Mouse (Mus musculus): ENCODE data around the gene Mef2c.

Gene Mef2c

GRCm38 (mm10) chr13:83661166-83661565 is 157.3 kb downstream of the Mef2c start:
- no peak for DNase-seq (ENCODE audit: low read depth, low spot score)

GRCm38 (mm10) chr13:83662089-83662551 is 158.3 kb downstream of the Mef2c start:
- no peak for DNase-seq (ENCODE audit: low read depth, low spot score)

- no peak for DNase-seq (ENCODE audit: low read depth, low spot score)
Observed at GRCm38 (mm10) chr13:83666179-83666578, 162.3 kb downstream of the Mef2c start.

GRCm38 (mm10) chr13:83667051-83667450 is 163.2 kb downstream of the Mef2c start:
- no peak for DNase-seq (ENCODE audit: low read depth, low spot score)

GRCm38 (mm10) chr13:83707611-83708010 is 203.8 kb downstream of the Mef2c start:
- DNase-seq (ENCODE audit: low read depth, low spot score): no peak

- DNase-seq (ENCODE audit: low read depth, low spot score): no peak
Observed at GRCm38 (mm10) chr13:83712778-83713380, 209.0 kb downstream of the Mef2c start.

- DNase-seq (ENCODE audit: low read depth, low spot score): no peak
Observed at GRCm38 (mm10) chr13:83713661-83714291, 209.9 kb downstream of the Mef2c start.

- no peak for DNase-seq (ENCODE audit: low read depth, low spot score)
Observed at GRCm38 (mm10) chr13:83714466-83715307, 210.9 kb downstream of the Mef2c start.

GRCm38 (mm10) chr13:83715308-83715785 is 211.5 kb downstream of the Mef2c start:
- no peak for DNase-seq (ENCODE audit: low read depth, low spot score)

GRCm38 (mm10) chr13:83715971-83716615 is 212.3 kb downstream of the Mef2c start:
- DNase-seq (ENCODE audit: low read depth, low spot score): no peak

Data from retina, adult 2 months (tissue).